Mouse (Mus musculus) hindbrain, embryonic 10.5 days (tissue): ENCODE results near the gene Gm4214. TPM values are rescaled to one million over a fixed set of nuclear protein-coding genes. Genes with fewer than 3 reads are reported as not detected.
"Not testable (repeated sequence)": the region's sequence is repeated elsewhere in the genome, so short reads cannot be mapped to it uniquely, and the experiment has no call there.

Source experiments
- DNase-seq: peaks from one replicate; pipeline ENCODE4 v3.0.0-alpha.2; 2017; ENCODE audit warnings: low spot score
- H3K27ac ChIP-seq: fragments of 300-500 bp; sonication (generic); 2 replicates; pipeline ENCODE4 v1.5.1; 2016; ENCODE audit warnings: mild to moderate bottlenecking, moderate library complexity
- H3K27me3 ChIP-seq: fragments of 300-500 bp; sonication (generic); 2 replicates; pipeline ENCODE4 v1.6.1; 2016; ENCODE audit warnings: mild to moderate bottlenecking; ENCODE audit not compliant: poor library complexity, insufficient read depth, severe bottlenecking
- H3K36me3 ChIP-seq: fragments of 300-500 bp; sonication (generic); 2 replicates; pipeline ENCODE4 v1.6.1; 2016; ENCODE audit warnings: mild to moderate bottlenecking, moderate library complexity
- H3K4me1 ChIP-seq: fragments of 300-500 bp; sonication (generic); replicated peaks from 2 replicates; pipeline ENCODE4 v1.6.1; 2016; ENCODE audit warnings: mild to moderate bottlenecking
- H3K4me3 ChIP-seq: fragments of 300-500 bp; sonication (generic); 2 replicates; pipeline ENCODE4 v1.5.1; 2016; ENCODE audit warnings: mild to moderate bottlenecking, moderate library complexity
- H3K9me3 ChIP-seq: fragments of 300-500 bp; sonication (generic); 2 replicates; pipeline ENCODE4 v1.6.1; 2016; ENCODE audit warnings: mild to moderate bottlenecking, moderate library complexity
- WGBS: fragments of 180-500 bp; shearing (Covaris S2); methylation state at CpG from one replicate; pipeline ENCODE4 v1.1.7; 2016; 5-methylcytosine and 5-hydroxymethylcytosine counted together
- polyA plus RNA-seq: library from polyadenylated mRNA; unstranded; fragments of >200 nt; fragmentation: Nextera tagmentation; extraction: Ambion mirVana; gene quantifications from 2 replicates; pipeline ENCODE4 v1.2.1, GENCODE M21; 2016

The Gm4214 gene
- not detected in 2 replicates for polyA plus RNA-seq

GRCm38 (mm10) chr7:22984573-22984972 lies at the start of gene Gm4214:
TSS of gene Gm4214 (minus strand) at chr7:22984673.
- H3K36me3 ChIP-seq, H3K27ac ChIP-seq, H3K4me1 ChIP-seq, H3K4me3 ChIP-seq, H3K27me3 ChIP-seq, DNase-seq, H3K9me3 ChIP-seq: not testable (repeated sequence)
- no CpG with 5 or more reads among the region's 5 CpGs for WGBS

- not testable (repeated sequence) for H3K4me1 ChIP-seq, H3K36me3 ChIP-seq, H3K9me3 ChIP-seq, H3K27me3 ChIP-seq, H3K4me3 ChIP-seq, H3K27ac ChIP-seq, DNase-seq
- WGBS: no CpG with 5 or more reads among the region's 3 CpGs
These were observed 35.4 kb upstream of the Gm4214 start, which contains the start of gene Gm4216 for GRCm38 (mm10) chr7:23019823-23020222. TSS of gene Gm4216 (minus strand) at chr7:23019923.

Other genes starting within 250 kb of the Gm4214 start
- not detected in 2 replicates for gene Vmn1r157, start 223.0 kb downstream of the Gm4214 start, polyA plus RNA-seq
- not detected in 2 replicates for gene Vmn1r158, start 193.9 kb downstream of the Gm4214 start, polyA plus RNA-seq
- gene Vmn1r159, start 141.1 kb downstream of the Gm4214 start, polyA plus RNA-seq: not detected in 2 replicates
- not detected in 2 replicates for gene Vmn1r160, start 113.4 kb downstream of the Gm4214 start, polyA plus RNA-seq
- gene Gm4216, start 35.2 kb upstream of the Gm4214 start, polyA plus RNA-seq: not detected in 2 replicates
- not detected in 2 replicates for gene Vmn1r163, start 70.9 kb upstream of the Gm4214 start, polyA plus RNA-seq
- gene Gm8720, start 82.8 kb upstream of the Gm4214 start, polyA plus RNA-seq: not detected in 2 replicates
- not detected in 2 replicates for gene Gm10662, start 159.8 kb upstream of the Gm4214 start, polyA plus RNA-seq
- gene Vmn1r165, start 232.7 kb upstream of the Gm4214 start, polyA plus RNA-seq: not detected in 2 replicates